Mouse (Mus musculus) liver, embryonic 13.5 days (tissue): Measurements from ENCODE around the gene Gm5800. TPM values are rescaled to one million over a fixed set of nuclear protein-coding genes. Genes with fewer than 3 reads are reported as not detected.
"Not testable (repeated sequence)": the region's sequence is repeated elsewhere in the genome, so short reads cannot be mapped to it uniquely, and the experiment has no call there.

ENCODE experiments used
- ATAC-seq: fragments of 200-750 bp; cut with Nextera tagmentation; 2 replicates; pipeline ENCODE4 v1.8.0; 2017; ENCODE audit warnings: low read depth, mild to moderate bottlenecking, moderate number of reproducible peaks, moderate library complexity
- DNase-seq: peaks from one replicate; pipeline ENCODE4 v3.0.0; 2022
- H3K27ac ChIP-seq: fragments of 300-500 bp; sonication (generic); 2 replicates; pipeline ENCODE4 v1.5.1; 2015; ENCODE audit warnings: moderate library complexity, mild to moderate bottlenecking, inconsistent platforms
- H3K27me3 ChIP-seq: fragments of 300-500 bp; sonication (generic); 2 replicates; pipeline ENCODE4 v1.6.1; 2015; ENCODE audit warnings: mild to moderate bottlenecking, inconsistent platforms
- H3K36me3 ChIP-seq: fragments of 300-500 bp; sonication (generic); 2 replicates; pipeline ENCODE4 v1.6.1; 2015; ENCODE audit warnings: mild to moderate bottlenecking, inconsistent platforms
- H3K4me1 ChIP-seq: fragments of 300-500 bp; sonication (generic); replicated peaks from 2 replicates; pipeline ENCODE4 v1.6.1; 2015; ENCODE audit warnings: inconsistent platforms
- H3K4me2 ChIP-seq: fragments of 300-500 bp; sonication (generic); 2 replicates; pipeline ENCODE4 v1.6.1; 2015; ENCODE audit warnings: inconsistent platforms, mild to moderate bottlenecking, moderate library complexity
- H3K4me3 ChIP-seq: fragments of 300-500 bp; sonication (generic); replicated peaks from 2 replicates; pipeline ENCODE4 v1.5.1; 2015; ENCODE audit warnings: mild to moderate bottlenecking, inconsistent platforms
- H3K9ac ChIP-seq: fragments of 300-500 bp; sonication (generic); 2 replicates; pipeline ENCODE4 v1.6.1; 2015; ENCODE audit warnings: mild to moderate bottlenecking, inconsistent platforms
- H3K9me3 ChIP-seq: fragments of 300-500 bp; sonication (generic); replicated peaks from 2 replicates; pipeline ENCODE4 v1.6.1; 2016; ENCODE audit warnings: inconsistent platforms
- WGBS: fragments of 180-500 bp; shearing (Covaris S2); methylation state at CpG from one replicate; pipeline ENCODE4 v1.1.7; 2015; ENCODE audit not compliant: insufficient replicate concordance; 5-methylcytosine and 5-hydroxymethylcytosine counted together
- polyA plus RNA-seq: library from polyadenylated mRNA; unstranded; fragments of >200 nt; fragmentation: Nextera tagmentation; extraction: Ambion mirVana; gene quantifications from 2 replicates; pipeline ENCODE4 v1.2.1, GENCODE M21; 2015

Gm5800 gene
- not detected in 2 replicates for polyA plus RNA-seq

DNA sequence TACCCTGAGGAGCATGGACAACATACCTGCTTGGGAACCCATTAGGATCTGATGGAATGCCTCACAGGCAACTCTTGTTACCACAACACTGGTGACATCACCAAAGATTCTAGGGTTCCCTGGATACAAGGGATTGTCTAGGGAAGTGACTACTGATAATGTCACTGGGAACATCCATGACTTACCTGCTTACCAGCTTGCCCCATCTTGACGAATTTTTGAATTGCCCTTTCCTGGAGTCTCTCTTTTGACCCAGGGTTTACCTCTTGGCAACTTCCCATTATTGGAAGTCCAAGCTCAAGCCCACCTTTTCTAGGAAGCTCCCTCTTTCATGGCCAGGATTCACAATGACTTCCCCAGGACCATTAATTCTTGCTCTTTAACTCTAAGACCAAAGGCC lies at the start of gene Gm5800:
Gm5800 (minus strand) TSS at position 101 of the 400 bp plus-strand sequence.
- H3K4me2 ChIP-seq = no peak within 1 kb of the TSS
- WGBS = 36% methylated on average over 1 of the region's 1 CpGs
- no peaks in the 10 kb centered on the region for H3K27me3 ChIP-seq
- no peaks in the 10 kb centered on the region for H3K4me1 ChIP-seq
- no peak for ATAC-seq
- H3K36me3 ChIP-seq = no peaks in the 10 kb centered on the region
- H3K9me3 ChIP-seq = no peaks in the 10 kb centered on the region
- H3K9ac ChIP-seq = no peak within 1 kb of the TSS
- DNase-seq = no peak
- H3K27ac ChIP-seq = no peak within 1 kb of the TSS
- H3K4me3 ChIP-seq = no peak within 1 kb of the TSS

DNA sequence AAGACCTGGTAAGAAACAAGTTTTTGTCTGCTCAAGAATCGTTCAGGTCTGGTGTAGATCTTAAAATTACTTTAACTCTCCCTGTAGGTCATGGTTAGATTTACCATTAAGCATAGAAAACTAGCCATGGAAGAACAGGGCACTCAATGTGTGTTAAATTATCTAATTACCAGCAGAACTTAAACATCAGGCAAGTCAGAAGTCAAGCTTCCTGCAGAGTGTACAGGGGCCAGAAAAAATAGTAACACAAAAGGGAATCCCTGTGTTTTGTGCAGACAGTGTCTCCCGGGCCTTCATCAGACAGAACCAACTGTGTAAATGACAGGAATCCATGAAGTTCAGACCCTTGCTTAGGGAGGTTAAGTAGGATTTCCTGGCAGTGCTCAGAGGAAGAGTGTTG lies 39.0 kb upstream of the Gm5800 start:
- no peak overlapping the region for H3K4me3 ChIP-seq
- H3K36me3 ChIP-seq = no peaks in the 10 kb centered on the region
- H3K9ac ChIP-seq = no peak overlapping the region
- H3K27ac ChIP-seq = no peak overlapping the region
- ATAC-seq = no peak
- no peak for DNase-seq
- no peaks in the 10 kb centered on the region for H3K27me3 ChIP-seq
- no peak overlapping the region for H3K4me2 ChIP-seq
- H3K9me3 ChIP-seq = no peaks in the 10 kb centered on the region
- WGBS = 54% methylated on average over 2 of the region's 2 CpGs
- no peaks in the 10 kb centered on the region for H3K4me1 ChIP-seq

DNA sequence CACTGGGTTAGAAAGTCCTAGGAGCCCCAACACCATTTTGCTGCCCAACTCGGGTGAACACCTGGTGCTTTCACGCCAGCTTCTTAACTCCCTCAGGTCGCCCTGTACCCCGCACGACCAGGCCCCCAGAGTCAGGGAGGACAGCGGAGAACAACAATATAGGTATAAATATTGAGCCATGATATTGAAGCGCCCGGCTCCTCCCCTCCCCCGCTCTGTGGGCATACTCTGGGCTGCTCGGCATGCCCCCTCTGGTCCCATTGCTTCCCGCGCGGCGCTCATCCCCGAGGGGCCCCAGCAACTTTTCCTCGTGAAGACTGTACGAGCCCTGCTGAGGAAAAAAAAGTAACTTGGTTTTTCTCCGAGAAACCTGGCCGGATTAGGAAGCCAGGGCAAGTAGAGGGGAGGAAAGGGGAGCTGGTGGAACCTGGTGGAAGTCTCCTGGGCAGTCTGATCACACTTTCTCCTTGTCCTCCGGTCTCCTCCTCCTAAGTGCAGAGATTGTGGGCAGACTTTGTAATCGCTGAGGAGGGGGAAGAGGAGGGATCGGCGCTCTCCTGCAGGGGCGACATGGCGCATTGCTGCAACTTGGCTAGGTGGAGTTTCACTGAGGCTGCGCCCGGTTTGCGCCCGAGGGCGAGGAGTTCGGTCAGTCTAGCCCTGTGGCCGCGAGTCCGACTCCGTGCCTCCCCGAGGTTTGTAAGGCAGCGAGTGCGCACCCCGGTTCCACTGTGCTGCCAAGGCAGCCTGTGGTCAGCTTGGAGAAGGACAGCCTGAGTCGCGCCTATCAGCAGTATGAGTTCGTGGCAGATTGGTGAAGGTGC lies 23.6 kb upstream of the Gm5800 start:
- Histone ChIP-seq H3K27ac (no peak overlapping the region), H3K4me1 (no peaks in the 10 kb centered on the region), H3K4me2 (peak overlapping the region; percentile 41), H3K36me3 (no peaks in the 10 kb centered on the region), H3K9me3 (no peaks in the 10 kb centered on the region), H3K4me3 (peak overlapping the region; percentile 24; the same call in 1 of the 2 replicates), H3K27me3 (peaks cover 45% of the 10 kb centered on the region), H3K9ac (no peak overlapping the region)
- DNase-seq (no peak), ATAC-seq (no peak)
- 1% methylated on average over 42 of the region's 42 CpGs for WGBS

DNA sequence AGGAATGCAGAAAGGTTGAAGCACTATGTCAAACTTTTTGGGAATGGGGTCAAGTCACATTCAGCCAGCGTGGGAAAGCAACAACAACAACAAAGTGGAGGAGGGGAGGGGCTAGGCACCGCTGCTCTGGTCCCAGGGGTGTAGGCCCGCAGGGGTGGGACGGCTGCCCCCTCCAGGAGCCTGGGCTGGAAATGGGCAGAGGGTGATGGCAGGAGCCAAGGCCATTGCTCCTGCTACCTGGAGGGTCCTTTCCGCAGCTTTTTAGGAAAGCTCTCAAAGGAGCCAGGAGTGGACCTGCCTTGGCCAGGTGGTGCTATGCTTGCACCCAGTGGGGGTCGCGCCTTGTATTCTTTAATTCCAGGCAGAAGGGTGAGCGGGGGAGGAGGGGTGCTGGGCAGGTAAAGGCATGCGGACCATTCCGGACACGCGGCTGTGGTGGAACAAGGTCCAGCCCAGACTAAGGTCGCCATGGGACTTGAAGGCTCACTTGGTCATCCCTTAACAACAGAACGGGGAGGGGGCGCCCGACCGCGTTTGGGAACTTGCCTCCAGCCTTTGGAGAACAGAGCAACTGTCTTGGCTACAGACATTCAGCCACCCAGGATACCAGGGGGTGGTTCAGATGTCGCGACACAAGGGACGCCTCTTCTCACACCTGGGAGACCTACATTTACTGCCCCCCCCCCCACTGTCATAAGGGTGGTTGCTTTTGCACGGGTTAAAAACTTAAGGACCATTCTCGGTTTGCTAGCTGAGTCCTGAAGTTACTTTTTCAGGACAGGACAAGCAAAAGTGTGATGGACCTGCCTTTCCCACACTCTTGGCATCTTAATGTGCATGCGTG lies 22.4 kb upstream of the Gm5800 start:
- DNase-seq (no peak), ATAC-seq (no peak)
- 5% methylated on average over 24 of the region's 24 CpGs for WGBS
- H3K36me3 ChIP-seq = no peaks in the 10 kb centered on the region
- no peaks in the 10 kb centered on the region for H3K9me3 ChIP-seq
- no peak overlapping the region for H3K4me3 ChIP-seq
- H3K4me1 ChIP-seq = no peaks in the 10 kb centered on the region
- H3K27ac ChIP-seq = no peak overlapping the region
- no peak overlapping the region for H3K4me2 ChIP-seq
- H3K9ac ChIP-seq = no peak overlapping the region
- H3K27me3 ChIP-seq = peaks cover 45% of the 10 kb centered on the region

DNA sequence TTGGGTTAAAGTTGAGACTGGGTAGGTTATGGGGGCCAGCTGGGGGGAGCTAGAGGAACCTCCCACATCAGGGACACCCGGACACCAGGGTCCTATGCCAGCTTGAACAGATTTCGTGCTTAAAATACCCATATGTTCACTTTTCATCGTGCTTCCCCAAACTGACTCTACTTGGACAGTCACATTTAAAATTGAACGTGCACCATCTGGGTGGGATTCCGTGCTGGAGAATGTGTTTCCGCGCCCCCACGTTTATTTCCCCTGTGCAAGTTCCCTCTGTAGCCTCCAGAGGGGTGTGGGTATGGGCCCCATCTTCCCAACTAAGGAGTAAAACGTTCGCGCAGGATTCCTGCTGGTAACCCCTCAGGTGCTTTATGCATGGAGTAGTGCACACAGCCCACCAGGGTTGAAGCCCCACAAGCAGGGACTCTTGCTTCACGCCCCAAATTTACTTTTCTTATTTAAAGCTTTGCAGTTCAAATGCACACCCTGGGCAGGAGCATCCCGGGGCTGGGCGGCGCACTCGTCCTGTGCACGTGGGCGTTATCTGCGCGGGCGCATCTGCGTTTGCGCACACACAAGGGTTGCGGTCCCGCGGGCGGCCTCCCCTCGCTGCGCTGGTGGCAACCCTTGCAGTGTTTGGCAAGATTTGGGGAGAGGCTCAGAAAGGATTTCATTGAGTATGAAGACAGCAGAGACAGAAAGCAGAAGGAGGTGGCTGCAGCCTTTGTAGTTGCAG lies 21.6 kb upstream of the Gm5800 start:
- no peak overlapping the region for H3K4me3 ChIP-seq
- H3K36me3 ChIP-seq = no peaks in the 10 kb centered on the region
- H3K9me3 ChIP-seq = no peaks in the 10 kb centered on the region
- H3K27ac ChIP-seq = no peak overlapping the region
- no peak overlapping the region for H3K4me2 ChIP-seq
- peaks cover 45% of the 10 kb centered on the region for H3K27me3 ChIP-seq
- H3K9ac ChIP-seq = no peak overlapping the region
- no peak for DNase-seq
- no peaks in the 10 kb centered on the region for H3K4me1 ChIP-seq
- ATAC-seq = no peak
- 5% methylated on average over 29 of the region's 29 CpGs for WGBS

DNA sequence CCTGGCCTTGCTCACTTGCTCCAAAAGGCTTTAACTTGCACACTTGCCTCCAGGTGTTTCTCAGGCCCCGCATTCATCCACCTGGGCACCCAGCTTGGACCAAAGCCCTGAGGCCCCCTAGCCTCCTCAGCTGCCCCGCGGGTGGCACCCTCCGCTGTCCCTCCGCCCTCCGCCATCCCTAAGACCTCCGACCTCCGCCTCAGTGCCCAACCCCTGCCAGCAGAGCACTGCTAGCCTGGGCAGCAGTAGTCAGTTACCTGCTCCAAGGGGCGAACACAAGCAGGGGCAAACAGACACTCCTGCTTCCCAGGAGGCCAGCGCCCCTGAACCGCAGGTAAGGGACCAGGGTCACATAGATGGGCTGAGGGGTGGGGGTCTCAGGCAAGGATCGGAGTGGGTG lies 21.0 kb upstream of the Gm5800 start:
- no peak overlapping the region for H3K9ac ChIP-seq
- peaks cover 45% of the 10 kb centered on the region for H3K27me3 ChIP-seq
- no peak overlapping the region for H3K27ac ChIP-seq
- H3K4me1 ChIP-seq = no peaks in the 10 kb centered on the region
- H3K36me3 ChIP-seq = no peaks in the 10 kb centered on the region
- WGBS = 15% methylated on average over 12 of the region's 12 CpGs
- H3K4me2 ChIP-seq = no peak overlapping the region
- no peak for ATAC-seq
- H3K4me3 ChIP-seq = no peak overlapping the region
- H3K9me3 ChIP-seq = no peaks in the 10 kb centered on the region
- DNase-seq = no peak

DNA sequence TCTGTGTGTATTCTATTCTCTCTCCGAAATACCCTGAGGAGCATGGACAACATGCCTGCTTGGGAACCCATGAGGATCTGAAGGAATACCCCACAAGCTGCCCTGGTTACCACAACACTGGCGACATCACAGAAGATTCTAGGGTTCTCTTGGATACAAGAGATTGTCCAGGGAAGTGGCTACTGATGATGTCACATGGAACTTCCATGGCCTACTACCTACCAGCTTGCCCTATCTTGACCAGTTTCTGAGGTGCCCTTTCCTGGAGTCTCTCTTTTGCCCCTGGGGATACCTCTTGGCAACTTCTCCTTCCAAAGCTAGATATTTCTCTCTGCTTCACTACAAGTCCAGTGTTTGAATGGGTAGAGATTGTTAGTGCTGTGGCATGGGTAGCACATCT lies 21.6 kb downstream of the Gm5800 start, which contains the start of gene Gm17079:
Gm17079 (minus strand) TSS at position 101 of the 400 bp plus-strand sequence.
- H3K27me3 ChIP-seq, H3K27ac ChIP-seq, H3K4me1 ChIP-seq, H3K9me3 ChIP-seq, ATAC-seq, H3K36me3 ChIP-seq, H3K9ac ChIP-seq, H3K4me2 ChIP-seq, H3K4me3 ChIP-seq, DNase-seq: not testable (repeated sequence)
- 59% methylated on average over 2 of the region's 2 CpGs for WGBS

DNA sequence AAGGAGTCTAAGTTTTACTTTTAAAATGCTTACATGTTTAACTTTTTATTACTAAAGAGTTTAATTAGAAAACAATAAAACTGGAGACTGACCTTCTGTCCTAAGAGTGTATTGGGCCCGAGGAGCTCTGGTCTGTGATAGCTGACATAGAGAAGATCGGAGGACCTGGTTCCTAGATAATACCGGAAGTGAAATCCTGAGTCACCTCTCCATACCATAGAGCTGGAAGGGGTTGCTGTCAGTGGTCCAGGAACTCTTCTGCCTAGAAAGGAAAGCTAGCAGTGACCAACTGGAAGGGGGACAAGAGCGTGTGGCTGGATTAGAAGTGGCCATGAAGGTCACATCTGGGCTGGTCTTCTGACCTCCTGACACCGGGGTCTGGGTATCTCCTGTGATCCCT lies 39.7 kb downstream of the Gm5800 start:
- ATAC-seq (no peak), DNase-seq (no peak)
- H3K4me3 ChIP-seq = no peak overlapping the region
- 76% methylated on average over 5 of the region's 5 CpGs for WGBS
- H3K27me3 ChIP-seq = no peaks in the 10 kb centered on the region
- H3K36me3 ChIP-seq = no peaks in the 10 kb centered on the region
- no peak overlapping the region for H3K9ac ChIP-seq
- H3K4me2 ChIP-seq = no peak overlapping the region
- H3K9me3 ChIP-seq = no peaks in the 10 kb centered on the region
- H3K4me1 ChIP-seq = no peaks in the 10 kb centered on the region
- no peak overlapping the region for H3K27ac ChIP-seq

Other genes starting within 250 kb of the Gm5800 start
- gene Gm5622, start 164.4 kb downstream of the Gm5800 start, polyA plus RNA-seq = 0.09 and 0.22 TPM in 2 replicates
- not detected in 2 replicates for gene Gm17175, start 143.1 kb downstream of the Gm5800 start, polyA plus RNA-seq
- gene Gm17174, start 125.0 kb downstream of the Gm5800 start, polyA plus RNA-seq = not detected in 2 replicates
- gene Gm17078, start 105.9 kb downstream of the Gm5800 start, polyA plus RNA-seq = not detected in 2 replicates
- not detected in 2 replicates for gene Gm4181, start 81.5 kb downstream of the Gm5800 start, polyA plus RNA-seq
- not detected in 2 replicates for gene Gm17079, start 21.7 kb downstream of the Gm5800 start, polyA plus RNA-seq
- gene Ang4, start 56.4 kb upstream of the Gm5800 start, polyA plus RNA-seq = not detected in 2 replicates
- gene AY358078, start 82.9 kb upstream of the Gm5800 start, polyA plus RNA-seq = not detected in 2 replicates
- 9.8 and 10.1 TPM in 2 replicates for gene Ear6, start 136.5 kb upstream of the Gm5800 start, polyA plus RNA-seq
- 16.6 and 19.8 TPM in 2 replicates for gene Mettl17, start 167.7 kb upstream of the Gm5800 start, polyA plus RNA-seq
- 0.05 and 0.08 TPM in 2 replicates for gene Slc39a2, start 175.7 kb upstream of the Gm5800 start, polyA plus RNA-seq
- gene Ndrg2, start 197.0 kb upstream of the Gm5800 start, polyA plus RNA-seq = 16.1 and 17.1 TPM in 2 replicates
- not detected in 2 replicates for gene Tppp2, start 201.2 kb upstream of the Gm5800 start, polyA plus RNA-seq
- gene Rnase13, start 205.6 kb upstream of the Gm5800 start, polyA plus RNA-seq = not detected in 2 replicates